Mouse (Mus musculus) cerebral cortex, adult 2 months (tissue): ENCODE results near the gene Irf8.

Experiments
- WGBS: fragments of 180-500 bp; shearing (Covaris S2); methylation state at CpG from one replicate; pipeline ENCODE4 v1.1.7; 2018; 5-methylcytosine and 5-hydroxymethylcytosine counted together

Irf8 gene

DNA sequence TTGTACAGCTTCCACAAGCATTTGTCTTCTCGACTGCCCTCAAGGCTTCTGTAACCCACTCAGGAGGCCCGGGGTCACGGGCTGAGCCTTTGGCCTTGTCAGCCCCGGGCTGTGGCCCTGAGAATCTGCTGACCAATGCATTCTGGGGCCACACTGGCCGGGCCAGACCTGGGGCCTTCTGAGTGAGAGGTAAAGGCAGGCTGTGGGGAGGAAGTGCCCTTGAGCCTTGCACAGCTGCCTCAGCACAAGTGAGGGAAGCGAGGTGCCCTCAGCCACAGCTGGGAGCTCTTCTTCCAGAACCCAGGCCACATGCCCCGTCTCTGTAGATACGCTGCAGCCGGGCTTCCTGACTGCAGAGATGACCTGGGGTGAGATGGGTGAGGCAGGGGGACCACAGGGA lies 14.5 kb downstream of the Irf8 start:
- 87% methylated on average over 9 of the region's 9 CpGs for WGBS

DNA sequence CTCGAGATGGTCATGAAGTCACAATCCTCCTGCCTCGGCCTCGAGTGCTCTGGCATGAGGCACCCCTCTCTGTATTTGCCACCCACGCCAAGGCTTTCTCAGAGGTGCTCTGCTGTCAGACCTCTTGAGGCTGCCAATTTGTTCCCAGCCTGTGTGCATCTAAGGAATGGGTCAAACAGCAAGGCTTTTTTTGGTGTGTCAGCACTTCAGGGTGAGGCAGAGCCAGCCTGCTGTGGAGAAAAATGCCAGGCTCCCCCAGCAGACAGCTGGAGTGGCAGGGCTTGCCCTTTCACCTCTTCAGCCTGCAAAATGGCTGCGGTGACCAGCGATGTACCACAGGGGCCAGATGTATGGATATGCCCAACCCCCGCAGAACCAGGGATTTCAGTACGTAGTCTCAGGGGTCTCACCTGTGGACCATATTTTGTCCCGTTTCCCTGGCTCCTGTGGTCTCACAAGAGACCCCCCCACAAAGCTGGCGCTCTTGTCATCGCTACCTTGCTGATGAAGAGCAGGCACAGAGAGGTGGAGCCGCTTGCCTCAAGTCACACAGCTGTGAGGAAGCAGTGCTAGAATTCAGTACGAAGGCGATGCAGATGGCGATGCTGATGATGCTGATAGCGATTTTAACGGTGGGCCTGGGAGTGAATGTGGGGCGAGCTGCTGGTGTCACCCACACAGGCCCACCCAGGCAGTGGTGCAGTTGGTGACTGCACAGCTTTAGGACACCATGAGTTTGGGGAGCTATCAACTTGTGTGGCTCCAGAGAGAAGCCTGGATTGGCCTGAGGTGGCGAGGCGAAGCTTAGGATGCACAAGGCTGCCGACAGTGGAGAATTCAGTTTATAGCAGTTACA lies 15.3 kb downstream of the Irf8 start:
- 84% methylated on average over 21 of the region's 21 CpGs for WGBS

DNA sequence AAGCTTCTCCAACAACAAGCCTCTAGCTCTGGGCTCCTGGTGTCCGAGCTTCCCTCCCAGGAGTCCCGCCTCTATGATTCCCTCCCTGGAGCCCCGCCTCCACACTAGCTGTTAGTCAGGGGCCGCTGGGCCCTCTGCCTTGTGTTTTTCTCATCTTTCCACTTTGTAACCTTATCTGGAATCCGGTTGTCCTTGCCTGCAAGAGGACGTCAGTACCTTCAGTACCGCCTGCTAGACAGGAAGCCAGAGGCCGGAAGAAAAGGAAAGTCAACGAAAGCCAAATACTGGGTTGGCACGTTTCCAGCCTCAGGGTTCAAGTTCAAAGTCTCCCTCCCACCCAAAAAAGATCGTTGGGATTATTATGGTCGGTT lies 15.9 kb downstream of the Irf8 start:
- 42% methylated on average over 12 of the region's 12 CpGs for WGBS

DNA sequence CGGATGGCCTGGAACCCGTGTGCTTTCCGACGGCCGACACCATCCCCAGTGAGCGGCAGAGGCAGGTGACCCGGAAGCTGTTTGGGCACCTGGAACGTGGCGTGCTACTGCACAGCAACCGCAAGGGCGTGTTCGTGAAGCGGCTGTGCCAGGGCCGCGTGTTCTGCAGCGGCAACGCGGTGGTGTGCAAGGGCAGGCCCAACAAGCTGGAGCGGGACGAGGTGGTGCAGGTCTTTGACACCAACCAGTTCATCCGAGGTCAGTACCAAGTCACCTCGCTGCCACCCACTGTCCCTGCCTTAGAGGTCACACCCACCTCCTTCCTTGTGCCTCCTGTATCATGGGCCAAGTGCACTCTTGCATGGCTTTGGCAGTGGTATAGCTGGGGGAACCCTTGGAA lies 17.3 kb downstream of the Irf8 start:
- WGBS = 97% methylated on average over 22 of the region's 22 CpGs

DNA sequence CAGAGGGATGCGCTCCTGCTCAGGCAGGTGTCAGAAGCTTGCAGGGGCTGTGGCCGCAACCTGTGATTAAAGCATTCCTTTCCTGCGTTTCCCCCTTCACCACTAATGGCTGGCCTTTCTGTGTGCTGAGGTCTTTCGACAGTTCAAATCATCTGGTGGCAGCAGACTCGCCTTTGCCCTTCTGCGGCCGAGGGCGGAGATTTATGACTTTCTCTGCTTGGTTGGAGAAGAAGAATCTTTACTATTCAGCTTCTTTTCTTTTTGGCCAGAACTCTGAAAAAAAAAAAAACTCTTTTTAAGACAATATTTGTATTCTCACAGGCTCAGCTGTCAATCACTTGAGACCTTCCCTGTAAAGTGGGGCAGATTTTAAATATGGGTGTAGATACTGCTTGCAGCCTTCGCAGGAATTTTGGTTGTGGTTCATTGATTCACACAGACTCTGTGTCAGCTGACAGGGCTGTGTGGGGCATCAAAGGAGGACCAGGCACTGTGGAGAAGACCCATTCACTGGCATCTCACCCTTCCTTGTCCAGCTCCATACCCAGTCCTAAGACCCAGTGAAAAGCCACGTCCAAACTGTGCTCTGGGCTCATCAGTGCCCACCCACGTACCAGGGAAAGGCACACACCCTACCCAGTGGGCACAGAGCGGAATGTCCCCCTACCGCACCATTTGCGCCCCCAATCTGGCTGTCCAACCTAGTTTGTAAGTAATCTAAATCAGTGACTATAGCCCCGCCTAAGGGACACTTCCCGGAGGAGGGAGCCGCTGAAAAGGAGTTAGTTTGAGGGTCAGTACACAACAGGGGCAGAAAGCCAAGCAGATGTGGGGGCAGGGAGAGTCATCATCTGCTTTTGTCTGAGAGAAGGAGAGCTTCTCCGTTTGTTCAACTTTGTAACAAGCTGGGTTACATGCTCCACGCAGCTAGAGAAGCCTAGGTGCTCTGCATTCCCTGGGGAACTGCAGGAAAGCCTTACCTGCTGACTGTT lies 19.4 kb downstream of the Irf8 start:
- 82% methylated on average over 19 of the region's 19 CpGs for WGBS

DNA sequence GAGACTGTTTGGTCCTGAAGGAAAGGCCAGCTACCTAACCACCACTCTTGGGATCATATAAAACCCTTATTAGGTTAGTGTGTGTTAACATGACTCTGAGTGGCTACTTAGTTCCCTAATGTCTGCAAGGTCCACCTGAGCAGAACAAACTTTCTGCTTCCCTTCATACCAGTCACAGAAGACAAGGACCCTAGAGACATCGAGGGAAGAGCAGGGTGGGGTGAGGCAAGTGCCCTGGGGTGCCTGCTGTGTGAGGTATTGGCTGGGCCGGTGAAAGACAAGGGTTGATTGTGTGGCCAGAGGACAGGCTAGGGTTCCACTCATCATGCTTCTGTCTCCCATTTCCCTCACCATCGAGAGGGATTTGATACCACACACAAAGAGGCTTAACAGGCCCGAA lies 21.8 kb downstream of the Irf8 start:
- WGBS = 50% methylated on average over 4 of the region's 4 CpGs

DNA sequence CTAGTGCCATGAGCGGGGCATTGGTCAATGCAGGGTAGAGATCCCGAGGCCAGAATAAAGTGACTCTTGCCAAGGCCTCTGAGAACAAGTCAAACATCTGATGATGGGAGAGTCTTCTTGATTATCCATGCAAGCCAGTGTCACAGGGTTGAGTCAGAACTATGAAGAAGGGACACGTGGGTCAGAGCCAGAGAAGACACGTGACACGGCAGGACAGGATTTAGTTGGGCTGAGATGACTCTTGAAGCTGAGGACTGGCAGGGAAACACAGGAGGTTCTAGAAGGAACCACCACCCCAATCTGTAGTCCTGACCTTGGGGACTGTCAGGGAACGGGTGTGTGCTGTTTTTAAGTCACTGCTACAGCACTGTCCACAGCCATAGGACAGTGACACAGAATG lies 23.7 kb downstream of the Irf8 start:
- 87% methylated on average over 6 of the region's 6 CpGs for WGBS

DNA sequence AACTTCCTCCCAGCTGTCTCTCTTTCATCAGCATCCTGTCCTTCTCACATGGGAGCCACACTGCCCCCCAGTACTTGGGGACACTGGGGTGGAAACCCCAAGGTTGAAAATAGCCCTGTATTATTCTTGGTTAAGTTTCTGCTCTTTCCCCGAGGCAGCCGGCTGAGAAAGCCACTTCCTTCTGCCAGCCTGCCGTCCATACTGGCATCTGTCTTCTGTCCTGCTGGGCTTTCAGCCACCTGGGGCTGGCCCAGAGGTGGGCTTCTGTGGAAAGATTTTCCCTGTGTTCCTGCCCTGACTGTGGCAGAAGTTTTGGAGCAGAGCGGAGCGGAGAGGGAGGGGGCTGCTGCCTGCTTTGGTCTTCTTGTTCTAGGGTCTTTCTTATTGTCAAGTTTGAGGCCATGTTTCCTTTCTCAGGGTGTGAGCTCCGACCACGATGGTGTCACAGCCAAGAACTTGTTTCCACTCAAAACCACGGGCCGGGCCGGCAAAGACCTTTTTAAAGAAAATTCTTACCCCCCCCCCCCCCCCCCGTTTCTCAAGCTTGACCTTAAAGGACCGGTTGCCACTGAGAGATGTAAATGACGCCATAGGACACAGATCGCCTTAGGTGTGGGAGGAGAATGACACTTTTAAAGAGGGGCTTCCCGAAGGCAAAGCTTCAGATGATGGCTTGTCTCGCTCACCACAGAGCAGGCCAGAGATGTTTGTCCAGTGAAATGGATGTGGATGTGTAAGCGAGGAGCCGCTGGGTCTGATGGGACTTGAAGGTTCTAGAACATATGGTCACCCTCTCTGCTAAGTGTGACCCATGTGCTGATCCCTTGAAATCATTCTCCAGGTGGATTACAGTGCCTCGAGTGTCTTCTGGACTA lies 24.4 kb downstream of the Irf8 start:
- 77% methylated on average over 19 of the region's 19 CpGs for WGBS

DNA sequence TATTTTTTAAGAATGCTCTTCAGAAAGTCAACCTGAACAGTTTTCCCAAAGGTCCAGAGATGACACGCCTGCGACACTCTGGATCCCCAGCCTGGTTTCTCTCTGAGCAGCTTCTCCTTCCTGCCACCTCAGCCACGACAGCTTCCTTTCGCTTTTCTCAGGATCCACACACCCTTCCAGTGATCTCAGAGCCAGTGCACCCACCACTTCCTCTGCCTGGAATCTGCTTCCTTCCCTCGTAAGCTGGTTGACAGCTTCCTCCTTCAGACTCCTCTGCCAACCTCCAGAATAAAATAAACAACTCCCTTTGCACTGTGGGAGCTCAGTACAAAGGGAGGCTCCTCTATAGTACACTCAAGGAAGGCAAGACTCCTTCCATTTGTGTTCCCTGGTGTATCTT lies 27.1 kb downstream of the Irf8 start:
- WGBS = 43% methylated on average over 5 of the region's 5 CpGs

DNA sequence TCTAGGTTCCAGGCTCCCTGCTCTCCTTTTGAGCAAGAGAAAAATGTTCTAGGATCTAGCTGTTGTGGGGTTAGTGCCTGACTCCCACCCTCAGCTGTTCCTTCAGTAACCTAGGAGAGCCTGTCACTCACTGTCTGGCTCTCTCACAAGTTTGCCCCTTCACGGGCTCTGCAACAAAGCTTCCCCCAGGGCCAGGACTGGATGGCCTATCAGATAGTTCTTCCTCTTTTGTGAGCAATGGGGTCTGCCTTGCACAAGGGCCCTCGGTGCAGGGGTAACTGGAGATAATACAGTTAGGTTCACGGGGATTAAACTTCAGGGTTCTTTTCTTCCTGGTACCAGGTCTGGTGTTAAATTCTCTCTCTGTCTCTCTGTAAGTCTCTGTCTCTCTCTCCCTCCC lies 30.5 kb downstream of the Irf8 start:
- WGBS = 63% methylated on average over 3 of the region's 3 CpGs

DNA sequence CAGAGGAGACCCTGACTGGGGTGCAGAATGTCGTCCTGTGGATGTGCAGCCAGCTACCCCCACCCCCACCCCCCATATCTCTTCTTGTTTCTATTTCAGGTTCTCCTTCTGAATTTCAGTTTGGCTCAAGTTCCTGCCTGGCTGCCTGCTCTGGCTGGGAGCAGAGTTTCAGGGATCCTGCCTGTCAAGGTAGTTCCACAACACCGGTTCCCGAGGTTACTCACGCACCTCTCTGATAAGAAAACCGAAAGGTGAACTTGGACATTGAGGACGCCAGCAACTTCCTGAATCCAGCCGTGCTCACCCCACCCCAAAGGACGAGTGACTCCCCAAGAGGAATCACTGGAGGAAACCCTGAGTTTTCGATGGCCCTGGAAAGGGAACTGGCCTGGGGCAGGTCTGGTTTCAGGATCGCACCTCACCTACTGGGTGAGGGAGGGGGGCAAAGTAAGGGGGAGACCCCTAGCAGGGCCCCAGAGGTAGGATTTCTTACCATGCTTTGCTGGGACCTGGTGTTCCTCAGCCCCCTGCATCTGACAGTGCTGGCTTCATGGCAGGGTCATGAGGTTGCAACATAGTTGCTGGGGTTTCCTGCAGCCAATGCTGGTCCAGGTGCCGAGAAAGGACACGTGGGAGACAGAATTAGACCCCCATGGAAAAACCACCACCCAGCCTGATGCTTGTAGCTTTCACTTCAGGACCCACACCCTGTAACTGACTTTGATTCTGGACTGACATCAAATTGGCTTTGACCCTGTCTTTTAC lies 32.5 kb downstream of the Irf8 start:
- WGBS = 76% methylated on average over 12 of the region's 12 CpGs

DNA sequence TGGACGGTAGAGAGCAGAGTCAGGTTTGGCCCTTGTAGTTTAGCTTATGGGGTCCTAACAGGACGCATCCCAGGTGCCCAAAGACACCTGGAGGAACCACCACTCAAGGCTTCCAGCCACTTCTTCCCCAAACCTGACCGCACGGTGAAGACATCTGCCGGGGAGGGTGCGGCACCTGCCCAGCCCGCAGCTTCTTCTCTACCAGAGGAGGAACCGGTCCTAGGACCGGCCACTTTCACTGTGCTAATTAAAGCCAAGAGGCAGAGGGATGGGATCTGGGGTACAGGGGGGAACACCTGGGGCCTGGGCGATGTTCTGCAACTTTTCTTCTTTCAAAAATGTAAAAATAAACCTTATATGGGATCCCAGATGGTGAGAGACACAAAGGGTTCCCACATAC lies 41.0 kb downstream of the Irf8 start:
- WGBS = 94% methylated on average over 10 of the region's 10 CpGs

DNA sequence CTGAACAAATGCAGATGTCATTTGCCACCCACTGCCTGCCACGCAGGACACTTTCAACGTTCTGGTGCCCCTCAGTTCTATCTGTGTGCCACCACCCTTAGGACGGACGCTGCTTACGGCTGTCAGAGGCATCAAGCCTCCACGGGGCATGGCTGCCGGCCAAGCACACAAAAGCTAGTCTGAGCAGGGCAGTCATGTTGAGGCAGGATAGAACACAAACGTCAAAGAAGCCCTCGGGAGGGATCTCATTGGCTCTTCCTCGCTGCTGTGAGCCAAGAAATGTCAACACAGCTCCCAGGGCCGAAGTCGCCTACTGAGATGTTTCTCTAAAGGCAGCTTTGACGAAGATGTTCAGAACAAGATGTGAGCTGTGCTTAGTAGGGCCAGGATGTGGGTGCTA lies 41.6 kb downstream of the Irf8 start:
- WGBS = 49% methylated on average over 13 of the region's 13 CpGs

DNA sequence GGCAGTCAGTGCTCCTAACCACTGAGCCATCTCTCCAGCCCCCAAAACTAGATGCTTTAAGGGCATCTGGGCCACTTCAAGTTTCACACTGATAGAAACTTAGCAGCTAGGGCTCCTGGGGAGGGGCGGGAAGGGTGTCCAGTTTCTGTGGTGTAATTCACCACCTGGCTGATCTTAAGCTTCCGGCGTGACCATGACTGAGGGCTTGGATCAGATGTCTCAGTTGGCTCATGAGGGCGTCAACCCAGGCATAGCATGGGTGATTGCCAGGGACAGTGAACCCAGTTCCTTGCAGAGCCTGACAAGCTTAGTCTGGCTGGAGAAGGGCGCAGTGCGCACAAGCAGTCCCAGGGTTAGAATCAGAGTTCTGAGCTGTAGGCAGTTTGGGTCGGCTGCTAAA lies 42.9 kb downstream of the Irf8 start:
- 99% methylated on average over 7 of the region's 7 CpGs for WGBS

DNA sequence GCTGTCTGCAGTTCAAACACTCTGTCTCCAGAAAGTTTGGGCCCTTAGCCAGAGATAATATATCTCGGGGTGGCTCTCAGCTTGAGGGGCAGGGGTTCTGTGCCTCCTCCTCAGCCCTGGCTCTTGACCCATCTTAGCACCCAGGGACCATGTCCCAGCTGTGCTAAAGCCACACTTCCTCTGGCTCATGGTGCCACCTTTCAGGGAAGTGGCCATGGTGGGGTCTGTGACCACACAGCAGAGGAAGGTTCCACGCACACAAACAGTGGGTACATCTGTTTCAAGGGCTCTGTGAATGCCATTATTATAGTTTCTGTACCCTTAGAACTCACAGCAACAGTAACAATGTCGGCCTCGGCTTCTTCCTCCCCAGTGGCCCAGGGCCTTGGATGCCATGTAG lies 47.6 kb downstream of the Irf8 start:
- 79% methylated on average over 4 of the region's 4 CpGs for WGBS

DNA sequence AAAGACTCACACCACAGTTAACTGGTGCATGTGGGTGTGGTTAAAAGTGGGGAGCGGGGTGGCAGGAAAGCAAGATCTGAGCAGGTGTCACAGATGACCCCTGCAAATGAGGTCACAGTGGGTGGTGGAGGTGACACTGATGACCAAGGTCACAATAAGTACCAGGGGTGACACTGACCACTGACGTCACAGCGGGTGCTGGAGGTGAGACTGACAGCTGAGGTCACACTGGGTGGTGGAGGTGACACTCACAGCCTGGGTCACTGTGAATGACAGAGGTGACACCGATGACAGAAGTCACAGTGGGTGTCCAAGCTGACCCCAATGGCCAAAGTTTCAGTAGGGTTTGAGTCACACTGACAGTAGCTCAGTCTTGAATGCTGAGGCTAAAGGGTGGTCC lies 50.6 kb downstream of the Irf8 start:
- 86% methylated on average over 4 of the region's 4 CpGs for WGBS

DNA sequence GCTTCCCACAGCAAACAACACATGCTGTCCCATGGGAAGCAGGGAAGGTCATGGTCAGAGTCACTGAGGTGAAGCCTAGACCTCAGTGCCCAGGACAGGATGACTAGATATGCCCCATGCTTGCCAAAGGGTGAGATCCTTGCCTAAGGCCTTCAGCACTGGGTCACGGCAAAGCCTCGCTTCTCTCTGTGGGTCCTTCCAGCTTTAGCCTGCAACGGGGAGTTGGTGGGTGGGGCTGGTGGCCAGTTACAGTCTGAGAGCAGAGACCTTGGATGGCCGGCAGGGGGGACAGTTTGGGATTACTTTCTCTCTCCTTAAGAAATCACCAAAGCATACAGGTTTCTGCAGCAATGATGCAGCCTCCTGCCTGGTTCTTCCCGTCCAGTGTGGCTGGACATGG lies 51.5 kb downstream of the Irf8 start:
- WGBS = 64% methylated on average over 5 of the region's 5 CpGs

DNA sequence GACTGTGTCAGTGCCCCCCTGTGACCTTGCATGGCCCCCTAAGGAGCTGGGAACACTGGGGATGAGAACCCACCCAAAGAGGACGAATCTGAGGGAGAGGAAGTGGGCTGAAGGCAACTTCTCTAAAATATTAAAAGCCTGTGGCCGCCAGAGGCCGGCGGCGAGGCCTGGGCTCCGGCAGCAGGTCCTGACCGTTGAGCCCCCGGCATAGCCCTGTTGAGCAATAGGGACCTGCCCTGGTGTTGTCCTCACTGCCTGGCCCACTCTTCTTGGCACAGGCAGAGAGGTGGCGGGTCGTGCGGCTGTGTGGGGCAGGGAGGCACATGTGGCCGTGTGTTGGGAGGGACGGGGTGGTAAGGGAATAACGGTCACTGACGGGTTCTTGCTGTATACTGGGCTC lies 56.6 kb downstream of the Irf8 start:
- 84% methylated on average over 15 of the region's 15 CpGs for WGBS

DNA sequence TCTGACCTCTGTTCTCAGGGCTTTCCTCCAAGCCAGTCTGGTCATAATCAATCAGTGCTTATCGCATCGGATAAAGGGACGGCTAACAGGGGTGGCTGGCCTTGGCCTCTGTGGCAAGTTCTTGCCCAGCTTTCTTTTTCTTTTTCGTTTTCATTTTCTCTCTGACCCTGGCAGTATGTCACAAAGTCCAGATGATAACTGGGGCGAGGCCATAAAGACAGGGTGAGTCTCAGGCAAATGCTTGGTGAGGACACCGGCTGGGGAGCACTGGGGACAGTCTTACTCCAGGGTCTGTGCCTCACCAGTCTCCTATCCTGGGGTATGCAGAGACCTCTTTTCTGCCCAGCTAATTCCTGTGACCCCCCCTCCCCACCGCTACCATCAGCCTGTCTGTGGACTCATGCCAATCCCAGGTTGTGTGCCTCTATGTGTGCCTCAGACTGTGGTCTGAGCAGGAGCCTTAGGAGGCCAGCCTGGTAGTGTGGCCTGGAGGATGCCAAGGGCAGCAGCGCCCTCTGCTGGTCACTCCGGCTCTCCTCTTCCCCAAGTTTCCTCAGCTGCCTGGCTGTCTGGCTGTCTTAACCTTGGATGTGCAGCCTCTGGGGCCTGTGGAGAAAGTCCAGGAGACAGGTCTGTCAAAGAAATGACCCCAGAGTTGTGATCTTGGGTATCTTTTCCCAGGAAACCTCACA lies 59.9 kb downstream of the Irf8 start:
- 55% methylated on average over 9 of the region's 9 CpGs for WGBS

DNA sequence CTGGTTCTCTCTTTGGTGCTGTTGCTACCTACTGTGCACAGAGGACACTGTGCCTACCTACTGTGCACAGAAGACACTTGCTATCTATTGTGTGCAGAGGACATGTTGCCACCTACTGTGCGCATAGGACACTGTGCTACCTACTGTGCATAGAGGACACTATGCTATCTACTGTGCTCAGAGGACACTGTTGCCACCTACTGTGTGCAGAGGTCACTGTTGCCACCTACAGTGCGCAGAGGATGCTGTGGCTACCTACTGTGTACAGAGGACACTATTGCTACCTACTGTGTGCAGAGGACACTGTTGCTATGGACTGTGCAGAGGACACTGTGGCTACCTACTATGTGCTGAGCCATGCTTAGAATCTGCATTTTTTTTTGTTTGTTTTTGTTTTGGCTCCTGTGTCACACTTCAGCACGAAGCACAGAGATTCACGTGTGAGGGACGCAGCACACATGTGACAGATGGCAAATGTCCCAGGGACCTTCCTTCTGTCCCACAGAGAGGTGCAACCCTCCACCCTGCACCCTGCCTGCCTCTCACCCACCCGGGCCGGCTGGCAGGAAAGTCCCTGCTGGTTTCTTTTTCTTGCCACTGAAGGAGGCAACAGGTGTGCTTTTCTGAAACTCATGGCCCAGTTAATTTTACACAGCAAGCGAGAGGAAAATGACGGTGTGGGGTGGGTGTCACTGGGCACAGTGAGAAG lies 61.0 kb downstream of the Irf8 start:
- WGBS = 65% methylated on average over 9 of the region's 9 CpGs
